Comparison of ENCODE assay signal across 8 mouse cellular contexts in genomic region chr7:46096136-46096535, GRCm38 (mm10). TPM values are rescaled to one million over a fixed set of nuclear protein-coding genes. Genes with fewer than 3 reads are reported as not detected.
DNase-seq lines count a peak whose midpoint lies in the region; ATAC-seq and TF ChIP-seq lines count a peak whose summit lies in the region.

No protein-coding gene starts in this region.

- under 1% methylated on average over 4 of the region's 4 CpGs for WGBS in hindbrain, postnatal 0 days
- WGBS in limb, embryonic 11.5 days, result 4% methylated on average over 4 of the region's 4 CpGs
- WGBS in neural tube, embryonic 11.5 days, result 8% methylated on average over 4 of the region's 4 CpGs

- H3K4me3 ChIP-seq in hindbrain, postnatal 0 days (ENCODE audit: low read length), result no peak overlapping the region
- no peak overlapping the region for H3K4me3 ChIP-seq in limb, embryonic 11.5 days (ENCODE audit: low read depth, low read length)
- H3K4me3 ChIP-seq in neural tube, embryonic 11.5 days (ENCODE audit: low read depth, low read length), result no peak overlapping the region

- peak; percentile 94 for TF ChIP-seq CTCF in hindbrain, postnatal 0 days (IDR thresholded peaks at IDR 0.05; ENCODE audit: low read depth)

- no peaks in the 10 kb centered on the region for H3K36me3 ChIP-seq in hindbrain, postnatal 0 days (ENCODE audit: insufficient read depth, low read length)
- no peaks in the 10 kb centered on the region for H3K36me3 ChIP-seq in limb, embryonic 11.5 days (ENCODE audit: control insufficient read depth, insufficient read depth, low read length)
- H3K36me3 ChIP-seq in neural tube, embryonic 11.5 days (ENCODE audit: control insufficient read depth, insufficient read depth, low read length), result no peaks in the 10 kb centered on the region

- no peak overlapping the region for H3K9ac ChIP-seq in hindbrain, postnatal 0 days (replicated peaks; ENCODE audit: low read length)
- H3K9ac ChIP-seq in limb, embryonic 11.5 days (ENCODE audit: low read length), result no peak overlapping the region
- no peak overlapping the region for H3K9ac ChIP-seq in neural tube, embryonic 11.5 days (ENCODE audit: low read length)

- peaks cover 16% of the 10 kb centered on the region; the same call in 1 of the 2 replicates for H3K4me1 ChIP-seq in hindbrain, postnatal 0 days (ENCODE audit: insufficient read depth, low read length)
- no peaks in the 10 kb centered on the region for H3K4me1 ChIP-seq in limb, embryonic 11.5 days (ENCODE audit: control insufficient read depth, insufficient read depth, low read length)
- no peaks in the 10 kb centered on the region for H3K4me1 ChIP-seq in neural tube, embryonic 11.5 days (ENCODE audit: control insufficient read depth, insufficient read depth, low read length)

- H3K4me2 ChIP-seq in hindbrain, postnatal 0 days (ENCODE audit: low read depth, low read length), result no peak overlapping the region
- H3K4me2 ChIP-seq in limb, embryonic 11.5 days (ENCODE audit: low read depth, severe bottlenecking), result no peak overlapping the region
- H3K4me2 ChIP-seq in neural tube, embryonic 11.5 days (ENCODE audit: low read depth), result no peak overlapping the region

- 0 out of 2 replicates have a peak, but pooled peaks cover 8% of the 10 kb centered on the region for H3K27me3 ChIP-seq in hindbrain, postnatal 0 days (ENCODE audit: insufficient read depth, low read length)
- 0 out of 2 replicates have a peak, but pooled peaks cover 8% of the 10 kb centered on the region for H3K27me3 ChIP-seq in limb, embryonic 11.5 days (ENCODE audit: control insufficient read depth, insufficient read depth, low read length)
- H3K27me3 ChIP-seq in neural tube, embryonic 11.5 days (ENCODE audit: control insufficient read depth, insufficient read depth, low read length), result 0 out of 2 replicates have a peak, but pooled peaks cover 3% of the 10 kb centered on the region

- no peaks in the 10 kb centered on the region for H3K9me3 ChIP-seq in hindbrain, postnatal 0 days (ENCODE audit: low read length)
- no peaks in the 10 kb centered on the region for H3K9me3 ChIP-seq in limb, embryonic 11.5 days (ENCODE audit: control insufficient read depth, low read length)
- H3K9me3 ChIP-seq in neural tube, embryonic 11.5 days (ENCODE audit: control insufficient read depth, low read length), result no peaks in the 10 kb centered on the region

- ATAC-seq in hindbrain, postnatal 0 days, result peak; percentile 55
- ATAC-seq in limb, embryonic 11.5 days (ENCODE audit: insufficient number of reproducible peaks, low FRiP score, low TSS enrichment, low read depth), result no peak
- no peak for ATAC-seq in neural tube, embryonic 11.5 days (ENCODE audit: insufficient read depth, low FRiP score, low TSS enrichment)

- DNase-seq in A20 (ENCODE audit: low read depth, low spot score) (peak; percentile 61), R1 (ENCODE audit: low read depth, low spot score) (peak; percentile 76)
- DNase-seq in cerebellum, postnatal 10 days, result peak; percentile 86 to 89
- peak; percentile 70 for DNase-seq in gastrocnemius, adult 18-20 months (ENCODE audit: low spot score)
- DNase-seq in hindbrain, postnatal 0 days (ENCODE audit: low spot score), result peak; percentile 89
- DNase-seq in limb, embryonic 11.5 days (ENCODE audit: low spot score), result peak; percentile 79
- DNase-seq in neural tube, embryonic 11.5 days (ENCODE audit: low spot score), result peak; percentile 76
- peak; percentile 55 for DNase-seq in thymus, postnatal 0 days (ENCODE audit: low spot score)

- no peak overlapping the region for H3K27ac ChIP-seq in hindbrain, postnatal 0 days
- H3K27ac ChIP-seq in limb, embryonic 11.5 days (replicated peaks; ENCODE audit: low read depth, low read length), result no peak overlapping the region
- no peak overlapping the region for H3K27ac ChIP-seq in neural tube, embryonic 11.5 days (ENCODE audit: low read depth, low read length)

RNA-seq across cellular contexts. Expression of gene Kcnj11, which starts 4.4 kb away (rescaled TPM):
- total RNA-seq in gastrocnemius, adult 18-20 months (2021), result 100 to 1,000 TPM; 121 to 133 TPM
- total RNA-seq in hindbrain, postnatal 0 days (2014; rRNA removed), result 13.2 and 18.7 TPM in 2 replicates
- 2.4 and 3.0 TPM in 2 replicates for polyA plus RNA-seq in hindbrain, postnatal 0 days (2015; fragmentation: Nextera tagmentation; extraction: Ambion mirVana)
- polyA plus RNA-seq in limb, embryonic 11.5 days (2014; fragmentation: Nextera tagmentation; extraction: Ambion mirVana), result 0.16 TPM in 1 of 2 replicates, not detected in the other
- polyA plus RNA-seq in neural tube, embryonic 11.5 days (2014; fragmentation: Nextera tagmentation; extraction: Ambion mirVana), result 0.31 and 0.69 TPM in 2 replicates
- 0.05 and 0.10 TPM in 2 replicates for polyA plus RNA-seq in thymus, postnatal 0 days (2015; fragmentation: Nextera tagmentation; extraction: Ambion mirVana)
